Mouse (Mus musculus): ENCODE measurements around the gene Vstm5.
A peak's percentile ranks its signal among the peaks of the same experiment; 100 is the strongest.
"Not testable (repeated sequence)": the region's sequence is repeated elsewhere in the genome, so short reads cannot be mapped to it uniquely, and the experiment has no call there.

Vstm5 gene

GRCm38 (mm10) chr9:15261980-15262379 is 23.1 kb downstream of the Vstm5 start:
- no peak for DNase-seq (ENCODE audit: low spot score)

- no peak for DNase-seq (ENCODE audit: low spot score)
Observed at GRCm38 (mm10) chr9:15263487-15263886, 24.6 kb downstream of the Vstm5 start.

- DNase-seq (ENCODE audit: low spot score) = no peak
Observed at GRCm38 (mm10) chr9:15273981-15274380, 35.1 kb downstream of the Vstm5 start.

GRCm38 (mm10) chr9:15276855-15277254 is 38.0 kb downstream of the Vstm5 start:
- DNase-seq (ENCODE audit: low spot score) = no peak

- no peak for DNase-seq (ENCODE audit: low spot score)
Observed at GRCm38 (mm10) chr9:15278343-15278742, 39.5 kb downstream of the Vstm5 start.

- no peak for DNase-seq (ENCODE audit: low spot score)
Observed at GRCm38 (mm10) chr9:15279139-15279648, 40.3 kb downstream of the Vstm5 start.

- DNase-seq (ENCODE audit: low spot score) = peak; percentile 97
Observed at GRCm38 (mm10) chr9:15279649-15280490, 41.0 kb downstream of the Vstm5 start, which contains the start of gene Med17. TSS of gene Med17 (minus strand) at chr9:15279931.

- DNase-seq (ENCODE audit: low spot score) = no peak
Observed at GRCm38 (mm10) chr9:15280491-15280879, 41.6 kb downstream of the Vstm5 start.

GRCm38 (mm10) chr9:15285443-15285842 is 46.6 kb downstream of the Vstm5 start:
- peak; percentile 28 for DNase-seq (ENCODE audit: low spot score)

- DNase-seq (ENCODE audit: low spot score) = no peak
Observed at GRCm38 (mm10) chr9:15287846-15288245, 49.0 kb downstream of the Vstm5 start.

GRCm38 (mm10) chr9:15288402-15288801 is 49.6 kb downstream of the Vstm5 start:
- DNase-seq (ENCODE audit: low spot score) = no peak

- DNase-seq (ENCODE audit: low spot score) = no peak
Observed at GRCm38 (mm10) chr9:15289251-15289650, 50.4 kb downstream of the Vstm5 start.

- DNase-seq (ENCODE audit: low spot score) = no peak
Observed at GRCm38 (mm10) chr9:15297112-15297511, 58.3 kb downstream of the Vstm5 start.

GRCm38 (mm10) chr9:15298451-15298850 is 59.6 kb downstream of the Vstm5 start:
- DNase-seq (ENCODE audit: low spot score) = no peak

GRCm38 (mm10) chr9:15300056-15300455 is 61.2 kb downstream of the Vstm5 start:
- no peak for DNase-seq (ENCODE audit: low spot score)

- peak; percentile 39 for DNase-seq (ENCODE audit: low spot score)
Observed at GRCm38 (mm10) chr9:15301399-15301798, 62.6 kb downstream of the Vstm5 start.

- DNase-seq (ENCODE audit: low spot score) = not testable (repeated sequence)
Observed at GRCm38 (mm10) chr9:15302006-15302405, 63.2 kb downstream of the Vstm5 start.

- DNase-seq (ENCODE audit: low spot score) = no peak
Observed at GRCm38 (mm10) chr9:15302881-15303280, 64.0 kb downstream of the Vstm5 start.

GRCm38 (mm10) chr9:15305503-15306397 is 66.9 kb downstream of the Vstm5 start, which contains the start of gene Taf1d:
TSS of gene Taf1d (plus strand) at chr9:15306214.
- peak; percentile 96 for DNase-seq (ENCODE audit: low spot score)

- peak; percentile 66 for DNase-seq (ENCODE audit: low spot score)
Observed at GRCm38 (mm10) chr9:15306398-15307119, 67.7 kb downstream of the Vstm5 start, which contains the start of gene 4931406C07Rik. TSS of gene 4931406C07Rik (minus strand) at chr9:15306448.

GRCm38 (mm10) chr9:15307257-15307656 is 68.4 kb downstream of the Vstm5 start:
- DNase-seq (ENCODE audit: low spot score) = no peak

- no peak for DNase-seq (ENCODE audit: low spot score)
Observed at GRCm38 (mm10) chr9:15308254-15308653, 69.4 kb downstream of the Vstm5 start.

Data from embryo, embryonic 10.5 days (tissue).